Mouse (Mus musculus) ES-Bruce4 (cell line): ENCODE results near the gene Adam11.

Experiments used
- CTCF ChIP-seq: IDR thresholded peaks from one replicate; pipeline ENCODE4 v1.8.1; 2011; ENCODE audit warnings: low read depth, low read length
- EP300 ChIP-seq: IDR thresholded peaks from 2 replicates; pipeline ENCODE4 v1.6.1; 2011; ENCODE audit warnings: low read depth, low read length; ENCODE audit not compliant: insufficient read depth
- POLR2A ChIP-seq: IDR thresholded peaks from one replicate; pipeline ENCODE4 v1.8.1; 2011; ENCODE audit warnings: low read length; ENCODE audit not compliant: insufficient read depth

DNA sequence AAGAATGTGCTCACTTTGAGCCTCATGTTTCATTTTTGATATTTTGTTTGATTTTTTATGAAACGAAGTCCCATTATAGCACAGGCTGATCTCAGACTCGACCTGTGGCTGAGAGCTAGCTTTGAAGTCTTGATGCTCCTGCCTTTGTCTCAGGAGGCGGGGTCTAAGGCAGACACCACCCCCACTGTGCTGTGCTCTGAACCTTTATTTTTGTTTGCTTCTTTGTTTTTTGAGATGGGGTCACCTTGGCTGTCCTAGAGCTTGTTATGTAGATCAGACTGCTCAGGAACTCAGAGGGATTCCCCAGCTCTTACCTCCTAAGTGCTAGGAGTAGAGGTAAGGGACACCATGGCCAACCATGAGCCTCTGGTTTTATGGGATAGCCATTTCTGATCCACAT lies 59.2 kb downstream of the Adam11 start:
- TF ChIP-seq CTCF (no peak), POLR2A (peak; percentile 19), EP300 (peak; percentile 97)
